Mouse (Mus musculus) T-helper 1 cell (primary cell): ENCODE measurements around the gene Olig1.
"Not testable (repeated sequence)": the region's sequence is repeated elsewhere in the genome, so short reads cannot be mapped to it uniquely, and the experiment has no call there.

Experiments used
- in situ Hi-C: fragments of 300-600 bp; cut with MboI, MseI; formaldehyde crosslinking; loops from one replicate; pipeline ENCODE4 v1.15.1; 2025; ENCODE audit warnings: high pct_unique_total_duplicates

Gene Olig1

GRCm38 (mm10) chr16:91246292-91246691, 23.3 kb upstream of the Olig1 start:
- in situ Hi-C loops = no loop called here

GRCm38 (mm10) chr16:91255419-91256164, 14.0 kb upstream of the Olig1 start:
- in situ Hi-C loops = not testable (repeated sequence)

GRCm38 (mm10) chr16:91258956-91259355, 10.6 kb upstream of the Olig1 start:
- in situ Hi-C loops = no loop called here

GRCm38 (mm10) chr16:91260861-91261260, 8.7 kb upstream of the Olig1 start:
- in situ Hi-C loops = no loop called here

GRCm38 (mm10) chr16:91262467-91263220, 6.9 kb upstream of the Olig1 start:
- in situ Hi-C loops = no loop called here

- in situ Hi-C loops = no loop called here
Observed at GRCm38 (mm10) chr16:91265972-91266371, 3.6 kb upstream of the Olig1 start.

GRCm38 (mm10) chr16:91268724-91269452, 684 bp upstream of the Olig1 start:
- in situ Hi-C loops = no loop called here

GRCm38 (mm10) chr16:91270212-91270971, 820 bp downstream of the Olig1 start:
- in situ Hi-C loops = no loop called here

- in situ Hi-C loops = no loop called here
Observed at GRCm38 (mm10) chr16:91270982-91271549, 1.5 kb downstream of the Olig1 start.

GRCm38 (mm10) chr16:91271634-91272033, 2.1 kb downstream of the Olig1 start:
- in situ Hi-C loops = no loop called here

GRCm38 (mm10) chr16:91280516-91280915, 10.9 kb downstream of the Olig1 start:
- in situ Hi-C loops = loop anchor here (10.0 kb wide), 1 partner anchor 526 kb away; no protein-coding TSS in a partner anchor

GRCm38 (mm10) chr16:91292080-91292479, 22.5 kb downstream of the Olig1 start:
- in situ Hi-C loops = no loop called here

GRCm38 (mm10) chr16:91292719-91293333, 23.3 kb downstream of the Olig1 start:
- in situ Hi-C loops = no loop called here

- in situ Hi-C loops = no loop called here
Observed at GRCm38 (mm10) chr16:91297726-91298125, 28.2 kb downstream of the Olig1 start.

GRCm38 (mm10) chr16:91299412-91299811, 29.8 kb downstream of the Olig1 start:
- in situ Hi-C loops = no loop called here

- in situ Hi-C loops = no loop called here
Observed at GRCm38 (mm10) chr16:91300641-91301441, 31.3 kb downstream of the Olig1 start.

- in situ Hi-C loops = no loop called here
Observed at GRCm38 (mm10) chr16:91301454-91301853, 31.9 kb downstream of the Olig1 start.

- in situ Hi-C loops = no loop called here
Observed at GRCm38 (mm10) chr16:91303776-91304709, 34.5 kb downstream of the Olig1 start.
